ENCODE assay signal across 20 mouse cellular contexts in the genomic region with DNA sequence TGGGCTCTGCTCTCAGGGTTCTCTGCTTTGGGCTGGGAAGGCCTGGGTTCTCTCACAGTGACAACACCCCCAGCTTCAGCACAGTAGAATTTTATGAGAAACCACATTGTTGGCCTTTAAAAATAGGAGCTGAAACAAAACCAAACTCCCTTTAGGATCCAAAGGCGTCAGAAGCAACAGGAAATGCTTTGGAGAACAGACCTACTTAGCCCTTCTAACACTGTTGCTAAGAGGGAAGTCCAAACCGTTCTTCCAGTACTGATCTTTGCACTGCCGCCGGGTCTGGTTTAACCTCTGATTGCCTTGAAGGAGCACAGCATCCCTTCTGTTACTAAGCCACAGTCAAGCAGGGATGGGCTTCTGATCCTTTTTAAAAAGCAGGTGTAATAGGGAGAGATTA. TPM values are rescaled to one million over a fixed set of nuclear protein-coding genes. Genes with fewer than 3 reads are reported as not detected.
DNase-seq lines count a peak whose midpoint lies in the region; ATAC-seq lines count a peak whose summit lies in the region.
"Had no signal": no experiment of that assay in that cellular context is flagged by ENCODE, and none has a peak within 500 bp of the region (broad histone marks: within the 10 kb centered on the region; RNA-seq: fewer than 3 reads in every experiment).

No protein-coding gene starts in this region.

- H3K9me3 ChIP-seq in kidney, embryonic 14.5 days (ENCODE audit: control insufficient read depth, low read length): no peaks in the 10 kb centered on the region
- H3K9me3 ChIP-seq in midbrain, embryonic 10.5 days (replicated peaks): 0 out of 2 replicates have a peak, but pooled peaks cover 4% of the 10 kb centered on the region
- H3K9me3 ChIP-seq: liver, embryonic 13.5 days had no signal

- H3K4me3 ChIP-seq in kidney, embryonic 14.5 days (ENCODE audit: low read length): no peak overlapping the region
- H3K4me3 ChIP-seq in midbrain, embryonic 10.5 days: no peak overlapping the region
- H3K4me3 ChIP-seq: liver, embryonic 13.5 days; megakaryocyte, embryonic 14.5 days had no signal

- peaks cover 11% of the 10 kb centered on the region; the same call in 1 of the 2 replicates for H3K4me1 ChIP-seq in kidney, embryonic 14.5 days (ENCODE audit: control insufficient read depth, insufficient read depth, low read length)
- H3K4me1 ChIP-seq in midbrain, embryonic 10.5 days: peaks cover 22% of the 10 kb centered on the region
- H3K4me1 ChIP-seq: liver, embryonic 13.5 days had no signal

- no peaks in the 10 kb centered on the region for H3K27me3 ChIP-seq in kidney, embryonic 14.5 days (ENCODE audit: control insufficient read depth, insufficient read depth, low read length)
- H3K27me3 ChIP-seq in midbrain, embryonic 10.5 days (ENCODE audit: low read depth, poor library complexity, severe bottlenecking): 0 out of 2 replicates have a peak, but pooled peaks cover 3% of the 10 kb centered on the region

- no peak overlapping the region for H3K4me2 ChIP-seq in kidney, embryonic 14.5 days (replicated peaks; ENCODE audit: low read depth, low read length)
- H3K4me2 ChIP-seq: heart, embryonic 11.5 days; liver, embryonic 13.5 days had no signal

- peak; percentile 44 for ATAC-seq in frontal cortex, adult (ENCODE audit: low TSS enrichment)
- ATAC-seq in kidney, embryonic 14.5 days (ENCODE audit: low FRiP score, low TSS enrichment): no peak
- ATAC-seq: inflammation-experienced regulatory T-cells, adult 6 months; Patski had no signal

- no peaks in the 10 kb centered on the region for H3K36me3 ChIP-seq in kidney, embryonic 14.5 days (ENCODE audit: control insufficient read depth, insufficient read depth, low read length)
- H3K36me3 ChIP-seq in midbrain, embryonic 10.5 days: no peaks in the 10 kb centered on the region
- H3K36me3 ChIP-seq: liver, embryonic 13.5 days had no signal

- no peak for DNase-seq in frontal cortex, postnatal 14 days (ENCODE audit: low spot score in 2 of 2)
- peak; percentile 15 for DNase-seq in kidney, postnatal 14 days
- DNase-seq in brain, adult 2 months (ENCODE audit: low read depth, low spot score): peak; percentile 57
- DNase-seq in midbrain, embryonic 10.5 days (ENCODE audit: low spot score): no peak
- no peak for DNase-seq in lung, postnatal 14 days
- DNase-seq in lung, postnatal 25 days (ENCODE audit: low spot score): no peak
- DNase-seq: cerebellum, adult 11-12 months; gastrocnemius, postnatal 14 days; heart, postnatal 36 days; liver, embryonic 13.5 days; thymus, postnatal 4 days had no signal

- WGBS in kidney, embryonic 14.5 days: 28% methylated on average over 4 of the region's 4 CpGs
- 35% methylated on average over 4 of the region's 4 CpGs for WGBS in midbrain, embryonic 10.5 days

- no peak overlapping the region for H3K9ac ChIP-seq in kidney, embryonic 14.5 days (ENCODE audit: low read depth, low read length)
- H3K9ac ChIP-seq: liver, embryonic 13.5 days had no signal

- H3K27ac ChIP-seq in kidney, embryonic 14.5 days (ENCODE audit: low read depth, low read length): no peak overlapping the region
- peak overlapping the region; percentile 61; the same call in 1 of the 2 replicates for H3K27ac ChIP-seq in midbrain, embryonic 10.5 days (replicated peaks)
- H3K27ac ChIP-seq: liver, embryonic 13.5 days had no signal

RNA-seq across cellular contexts. Expression of a gene that starts 33.3 kb away (rescaled TPM):
- 0.22 TPM in 1 of 2 replicates, not detected in the other for polyA plus RNA-seq in kidney, embryonic 14.5 days (2014; fragmentation: Nextera tagmentation; extraction: Ambion mirVana)
- 0.16 TPM in 1 of 2 replicates, not detected in the other for polyA plus RNA-seq in midbrain, embryonic 10.5 days (2016; fragmentation: Nextera tagmentation; extraction: Ambion mirVana)
- polyA plus RNA-seq: forebrain, embryonic 11.5 days; heart, embryonic 11.5 days; inflammation-experienced regulatory T-cells, adult 6 months; large intestine, adult 2 months; limb, embryonic 11.5 days; liver, embryonic 13.5 days; Patski had no signal

Comparison
In these comparisons a context has a peak if more than half of its experiments do, and no peak if none do; other contexts are left out.
1. DNase-seq: peak in kidney, postnatal 14 days (single experiment) and brain, adult 2 months (single experiment); none in frontal cortex, postnatal 14 days (0 of 2), midbrain, embryonic 10.5 days (single experiment), lung, postnatal 14 days (single experiment) and lung, postnatal 25 days (single experiment).